Mouse (Mus musculus) spleen, adult 2 months (tissue): Measurements from ENCODE around the gene Gm4881. TPM values are rescaled to one million over a fixed set of nuclear protein-coding genes. Genes with fewer than 3 reads are reported as not detected.

Source experiments
- DNase-seq, 2 experiments: peaks; one replicate each; pipeline versions ENCODE4 v3.0.0 to v3.0.0-alpha.2; 2012 to 2021; ENCODE audit warnings: low spot score in 2 of 2, low read depth in 1 of 2
- H3K27ac ChIP-seq: fragments of 200-500 bp; 2 replicates; pipeline ENCODE4 v1.5.1; 2012; ENCODE audit warnings: low read length, inconsistent platforms; ENCODE audit not compliant: insufficient read depth
- H3K27me3 ChIP-seq: fragments of 200-500 bp; 2 replicates; pipeline ENCODE4 v1.6.1; 2012; ENCODE audit warnings: mild to moderate bottlenecking, moderate library complexity, low read length, inconsistent platforms; ENCODE audit not compliant: control insufficient read depth, insufficient read depth
- H3K36me3 ChIP-seq: fragments of 200-500 bp; 2 replicates; pipeline ENCODE4 v1.6.1; 2012; ENCODE audit warnings: mild to moderate bottlenecking, low read length, inconsistent platforms; ENCODE audit not compliant: control insufficient read depth, insufficient read depth
- H3K4me1 ChIP-seq: fragments of 200-500 bp; 2 replicates; pipeline ENCODE4 v1.6.1; 2011; ENCODE audit warnings: inconsistent platforms; ENCODE audit not compliant: control insufficient read depth, insufficient read depth, insufficient read length
- H3K4me3 ChIP-seq: fragments of 200-500 bp; 2 replicates; pipeline ENCODE4 v1.5.1; 2011; ENCODE audit warnings: mild to moderate bottlenecking, inconsistent platforms; ENCODE audit not compliant: insufficient read depth, insufficient read length; ENCODE audit errors: extremely low read depth
- CTCF ChIP-seq: fragments of 200-500 bp; IDR thresholded peaks from 2 replicates; pipeline ENCODE4 v1.5.1; 2011; ENCODE audit warnings: mild to moderate bottlenecking, inconsistent platforms; ENCODE audit not compliant: insufficient read depth, insufficient read length, insufficient replicate concordance; ENCODE audit errors: extremely low read depth
- POLR2A ChIP-seq: fragments of 200-500 bp; IDR thresholded peaks from 2 replicates; pipeline ENCODE4 v1.6.1; 2011; ENCODE audit warnings: low read depth, low read length, inconsistent platforms
- WGBS: fragments of 180-500 bp; shearing (Covaris S2); methylation state at CpG from one replicate; pipeline ENCODE4 v1.1.7; 2018; 5-methylcytosine and 5-hydroxymethylcytosine counted together
- polyA plus RNA-seq: library from polyadenylated mRNA; depleted of rRNA; stranded (reverse); fragments of >200 nt; gene quantifications from 2 replicates; pipeline ENCODE4 v1.2.3, GENCODE M21; 2012; rRNA removed

Gene Gm4881
- polyA plus RNA-seq, result not detected in 2 replicates

- H3K36me3 ChIP-seq, result no peaks in the 10 kb centered on the region
- H3K4me1 ChIP-seq, result peaks cover 7% of the 10 kb centered on the region
- peaks cover 25% of the 10 kb centered on the region for H3K27me3 ChIP-seq
- no peak for DNase-seq
- 1% methylated on average over 72 of the region's 72 CpGs for WGBS
- peak within 1 kb of the TSS; percentile 38 for H3K4me3 ChIP-seq
- no peak within 1 kb of the TSS for H3K27ac ChIP-seq
- TF ChIP-seq CTCF, result no peak
- no peak for TF ChIP-seq POLR2A
These were observed at the start of gene Gm4881 for GRCm38 (mm10) chr7:24944257-24944950. Gm4881 (minus strand) TSS chr7:24944494.

DNA sequence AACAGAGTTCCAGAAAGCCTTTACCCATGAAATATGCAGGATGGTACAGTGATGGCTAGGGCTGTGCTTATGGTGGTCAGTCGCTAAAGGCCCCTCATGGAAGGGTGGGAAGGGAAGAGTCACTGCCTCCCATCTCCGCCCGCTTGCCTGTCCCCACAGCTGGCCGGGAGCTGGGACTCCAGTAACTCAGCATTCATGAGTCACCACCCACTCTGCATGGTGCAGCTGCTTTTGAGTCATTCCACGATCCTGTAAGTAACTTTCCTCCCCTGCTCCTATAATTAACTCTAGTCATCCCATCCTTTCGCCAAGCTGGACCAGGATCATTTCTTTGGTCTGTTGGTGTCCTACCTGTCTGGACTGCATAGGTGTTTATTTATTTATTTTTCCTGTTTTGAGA is 48.8 kb upstream of the Gm4881 start:
- Histone ChIP-seq H3K27me3 (no peaks in the 10 kb centered on the region), H3K27ac (no peak overlapping the region), H3K4me3 (no peak overlapping the region), H3K36me3 (no peaks in the 10 kb centered on the region), H3K4me1 (no peaks in the 10 kb centered on the region)
- no peak for TF ChIP-seq POLR2A
- TF ChIP-seq CTCF, result no peak
- WGBS, result 81% methylated on average over 6 of the region's 6 CpGs
- no peak for DNase-seq

GRCm38 (mm10) chr7:24990478-24990877 is 46.2 kb upstream of the Gm4881 start:
- no peaks in the 10 kb centered on the region for H3K36me3 ChIP-seq
- no peak for TF ChIP-seq POLR2A
- no peak for TF ChIP-seq CTCF
- no peak overlapping the region for H3K4me3 ChIP-seq
- 90% methylated on average over 8 of the region's 8 CpGs for WGBS
- no peak for DNase-seq
- no peaks in the 10 kb centered on the region for H3K4me1 ChIP-seq
- no peaks in the 10 kb centered on the region for H3K27me3 ChIP-seq
- H3K27ac ChIP-seq, result no peak overlapping the region

DNA sequence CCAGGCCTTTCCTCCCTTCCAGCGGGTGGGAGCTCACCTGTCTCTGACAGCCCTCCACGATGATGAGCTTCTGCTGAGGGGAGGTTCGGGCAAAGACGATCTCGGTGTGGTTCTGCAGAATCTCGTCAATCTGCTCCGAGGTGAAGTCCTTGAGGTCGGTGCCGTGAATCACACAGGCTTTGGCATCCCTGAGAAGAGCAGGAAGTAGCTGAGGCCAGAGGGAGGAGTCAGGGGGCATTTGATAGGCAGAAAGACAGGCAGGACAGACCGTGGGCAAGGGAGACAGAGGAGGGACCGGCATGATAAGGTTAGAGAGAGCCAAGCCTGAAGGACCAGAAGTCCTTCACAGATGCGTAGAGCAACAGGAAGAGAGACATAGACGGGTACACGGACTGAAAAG is 43.6 kb upstream of the Gm4881 start:
- H3K36me3 ChIP-seq, result no peaks in the 10 kb centered on the region
- 60% methylated on average over 14 of the region's 14 CpGs for WGBS
- H3K27ac ChIP-seq, result no peak overlapping the region
- no peaks in the 10 kb centered on the region for H3K27me3 ChIP-seq
- TF ChIP-seq POLR2A, result no peak
- TF ChIP-seq CTCF, result no peak
- DNase-seq, result no peak
- H3K4me1 ChIP-seq, result no peaks in the 10 kb centered on the region
- H3K4me3 ChIP-seq, result no peak overlapping the region

DNA sequence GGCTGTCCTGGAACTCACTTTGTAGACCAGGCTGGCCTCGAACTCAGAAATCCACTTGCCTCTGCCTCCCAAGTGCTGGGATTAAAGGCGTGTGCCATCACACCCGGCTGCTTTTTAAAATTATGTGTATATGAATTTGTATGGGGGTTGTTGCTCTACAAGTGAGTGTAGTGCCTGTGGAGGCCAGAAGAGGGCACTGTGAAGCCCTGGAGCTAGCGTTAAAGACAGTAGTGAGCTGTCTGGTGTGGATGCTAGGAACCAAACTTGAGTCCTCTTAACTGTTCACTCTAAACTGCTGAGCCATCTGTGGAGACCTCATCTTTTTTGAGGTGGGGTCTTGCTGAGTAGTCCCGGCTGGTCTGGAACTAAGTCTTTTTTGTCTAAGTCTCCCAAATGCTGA is 41.5 kb upstream of the Gm4881 start:
- Histone ChIP-seq H3K27me3 (no peaks in the 10 kb centered on the region), H3K4me3 (no peak overlapping the region), H3K36me3 (no peaks in the 10 kb centered on the region), H3K4me1 (no peaks in the 10 kb centered on the region), H3K27ac (no peak overlapping the region)
- TF ChIP-seq POLR2A (no peak), CTCF (no peak)
- 83% methylated on average over 5 of the region's 5 CpGs for WGBS
- no peak for DNase-seq

GRCm38 (mm10) chr7:24984307-24984706 is 40.0 kb upstream of the Gm4881 start:
- WGBS, result 85% methylated on average over 2 of the region's 2 CpGs
- H3K36me3 ChIP-seq, result no peaks in the 10 kb centered on the region
- no peak for DNase-seq
- TF ChIP-seq POLR2A (no peak), CTCF (no peak)
- H3K4me1 ChIP-seq, result no peaks in the 10 kb centered on the region
- H3K27me3 ChIP-seq, result no peaks in the 10 kb centered on the region
- H3K27ac ChIP-seq, result no peak overlapping the region
- no peak overlapping the region for H3K4me3 ChIP-seq

DNA sequence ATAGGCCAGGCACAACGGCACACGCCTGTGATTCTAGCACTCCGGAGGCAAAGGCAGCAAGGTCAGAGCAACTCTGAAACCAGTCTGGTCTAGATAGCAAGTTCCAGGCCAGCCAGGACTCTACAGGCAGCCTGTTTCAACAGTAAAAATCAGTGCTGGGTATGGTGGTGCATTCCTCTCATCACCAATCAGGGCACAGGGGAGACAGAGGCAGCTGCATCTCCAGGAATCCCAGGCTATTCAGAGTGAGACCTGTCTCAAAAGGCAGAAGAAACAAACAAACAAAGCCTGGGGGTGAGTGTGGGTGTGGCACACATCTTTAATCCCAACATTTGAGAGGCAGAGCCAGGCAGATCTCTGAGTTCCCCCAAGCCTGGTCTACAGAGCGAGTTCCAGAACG is 39.1 kb upstream of the Gm4881 start:
- H3K36me3 ChIP-seq, result no peaks in the 10 kb centered on the region
- TF ChIP-seq CTCF, result no peak
- no peak for TF ChIP-seq POLR2A
- no peak for DNase-seq
- H3K4me1 ChIP-seq, result no peaks in the 10 kb centered on the region
- no peak overlapping the region for H3K4me3 ChIP-seq
- H3K27me3 ChIP-seq, result no peaks in the 10 kb centered on the region
- 85% methylated on average over 5 of the region's 5 CpGs for WGBS
- no peak overlapping the region for H3K27ac ChIP-seq
